Mouse (Mus musculus) adrenal gland, postnatal 10 days (tissue): ENCODE results near the gene 4930583I09Rik. TPM values are rescaled to one million over a fixed set of nuclear protein-coding genes. Genes with fewer than 3 reads are reported as not detected.
A peak's percentile ranks its signal among the peaks of the same experiment; 100 is the strongest.

ENCODE experiments used
- DNase-seq: peaks from one replicate; pipeline ENCODE4 v3.0.0; 2021; ENCODE audit warnings: mixed read lengths
- total RNA-seq, 2 experiments: library from RNA; stranded (reverse); gene quantifications; 2 replicates each; pipeline ENCODE4 v1.2.3; 2021

4930583I09Rik gene
- total RNA-seq, 2 experiments from 2014 or later, result not detected

DNA sequence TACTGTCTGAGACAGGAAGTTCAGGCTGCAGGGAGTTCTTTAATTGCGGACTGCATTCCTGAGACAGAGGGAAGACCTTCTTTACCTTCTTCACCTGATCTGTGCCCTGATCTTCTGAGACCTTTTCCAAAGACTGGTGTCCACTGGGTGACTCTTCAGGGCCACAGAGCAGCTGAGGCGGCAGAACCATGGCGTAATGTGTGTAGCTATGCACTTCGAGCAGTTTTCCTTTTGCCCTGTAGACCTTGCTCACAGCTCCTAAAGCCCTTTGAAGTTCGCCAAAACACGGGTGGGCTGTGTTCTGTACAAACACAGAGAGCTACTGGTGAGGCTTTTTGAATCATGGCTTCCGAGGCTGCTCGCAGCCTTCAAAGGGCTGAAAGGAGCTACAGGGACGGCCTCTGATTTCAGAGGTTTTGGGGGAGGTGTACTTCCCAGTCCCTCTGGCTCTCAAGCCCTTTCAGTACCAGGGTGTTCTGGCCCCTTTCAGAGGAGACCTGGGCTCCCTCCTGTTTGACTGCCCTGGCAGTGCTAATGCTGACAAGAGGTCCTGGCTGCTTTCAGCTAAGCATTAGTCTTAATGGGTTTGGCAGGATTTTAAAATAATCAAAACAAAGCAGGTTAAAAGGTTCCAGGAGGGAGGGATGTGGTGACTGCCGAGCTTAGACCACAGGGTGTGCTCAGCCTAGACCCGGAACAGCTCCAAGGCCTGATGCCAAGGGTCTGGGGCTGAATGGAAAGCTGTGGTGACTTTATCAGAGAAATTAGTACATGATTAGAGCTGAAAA is 33.5 kb downstream of the 4930583I09Rik start:
- no peak for DNase-seq

DNA sequence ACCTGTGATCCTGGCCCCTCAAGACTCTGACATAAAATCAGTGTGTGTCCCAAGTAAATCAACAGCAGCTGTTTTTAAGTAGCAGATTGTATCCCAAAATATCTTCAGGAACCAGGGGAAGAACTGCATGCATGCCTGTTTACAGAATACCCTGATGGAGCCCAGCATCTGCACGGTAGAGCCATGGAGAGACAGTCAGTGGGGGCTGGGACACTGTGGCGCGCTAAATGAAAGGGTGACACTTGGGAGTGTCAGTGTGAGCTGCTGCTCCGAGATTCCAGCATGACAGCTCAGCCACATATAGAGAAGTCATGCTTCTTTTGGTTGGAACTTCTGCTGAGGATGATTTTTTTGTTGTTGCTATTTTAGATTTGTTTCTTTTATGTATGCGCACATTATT is 43.2 kb downstream of the 4930583I09Rik start:
- no peak for DNase-seq

DNA sequence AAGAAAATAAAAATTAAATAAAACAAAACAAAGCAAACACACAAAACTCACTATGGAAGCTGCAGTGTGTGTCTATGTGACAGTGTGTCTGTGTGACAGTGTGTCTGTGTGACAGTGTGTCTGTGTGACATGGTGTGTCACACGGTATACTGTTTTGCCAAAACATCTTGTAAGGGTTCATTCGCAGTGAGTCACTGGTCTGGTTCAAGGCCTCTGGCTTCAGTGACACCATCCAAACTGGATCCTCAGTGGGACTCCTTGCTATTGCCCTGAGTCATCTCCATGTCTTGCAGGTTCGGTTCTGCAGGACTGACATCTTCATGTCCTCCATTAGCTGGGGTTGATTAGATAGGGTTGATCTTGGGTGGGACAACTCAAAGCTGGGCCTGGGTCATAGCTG is 43.8 kb downstream of the 4930583I09Rik start:
- peak; percentile 8 for DNase-seq

DNA sequence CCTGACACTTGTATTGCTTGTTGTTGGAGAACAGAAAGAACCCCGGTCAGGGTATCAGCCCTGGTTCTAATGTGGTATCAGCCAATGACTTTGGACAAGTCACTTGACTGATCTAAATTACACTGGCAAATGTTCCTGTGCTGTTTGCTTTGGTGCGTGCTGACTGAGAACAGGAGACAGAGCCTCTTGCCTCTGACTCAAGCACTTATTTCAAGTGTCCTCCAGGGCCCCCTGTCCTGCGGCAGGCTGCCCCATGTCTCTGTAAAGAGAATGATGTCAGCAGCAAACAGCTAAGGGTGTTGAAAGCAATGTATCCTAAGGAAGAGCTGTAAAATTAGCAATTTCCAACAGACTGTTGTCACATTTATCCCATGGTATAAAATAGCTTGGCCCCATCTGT is 46.7 kb downstream of the 4930583I09Rik start:
- no peak for DNase-seq

DNA sequence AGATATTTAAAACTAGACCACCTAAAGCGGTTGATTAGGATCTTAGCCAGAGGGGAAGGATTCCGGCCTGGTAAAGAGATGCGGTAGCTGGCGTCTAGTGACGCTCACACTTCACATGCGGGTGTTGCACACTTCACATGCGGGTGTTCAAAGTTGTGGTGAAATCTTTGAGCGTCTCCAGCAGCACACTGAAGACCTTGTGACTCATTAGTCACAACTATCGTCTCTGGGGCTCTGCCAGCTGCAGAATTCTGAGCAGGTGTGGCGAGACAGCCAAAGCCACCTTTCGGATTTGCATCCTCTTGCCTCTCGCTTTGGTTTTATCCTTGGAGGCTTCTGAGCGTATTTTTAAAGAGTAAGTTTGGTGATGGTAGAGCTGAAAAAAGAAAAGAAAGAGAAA is 47.6 kb downstream of the 4930583I09Rik start:
- DNase-seq, result no peak

DNA sequence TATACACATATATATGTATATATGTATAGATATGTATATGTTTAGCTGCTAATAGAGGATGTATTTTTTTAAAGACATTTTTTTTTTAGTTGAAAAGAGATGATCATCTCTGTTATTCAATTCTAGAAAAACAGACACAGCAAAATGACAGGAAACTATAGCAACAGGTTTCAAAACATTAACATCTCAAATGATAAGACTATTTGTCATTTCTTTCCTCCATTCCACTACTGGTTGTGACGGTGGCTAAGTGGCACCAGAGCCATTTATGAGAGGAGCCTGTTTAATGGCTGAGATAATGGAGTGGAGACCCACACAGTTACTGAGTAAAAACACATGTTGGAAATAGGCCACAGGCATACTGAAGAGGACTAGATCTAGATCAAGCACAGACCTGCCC is 49.9 kb downstream of the 4930583I09Rik start:
- no peak for DNase-seq

Other genes with a start within 250 kb of the 4930583I09Rik start
- 100 to 1,000 TPM in 1 of 2 experiments, 10 to 100 TPM in 1; 87.4 to 125 TPM for gene Man2a1, start 235.3 kb downstream of the 4930583I09Rik start, total RNA-seq